Mouse (Mus musculus) embryonic fibroblast, embryonic 13.5 days (primary cell): ENCODE measurements around the gene Lrp5.

ENCODE experiments used
- CTCF ChIP-seq: IDR thresholded peaks from 2 replicates; pipeline ENCODE4 v1.5.1; 2011; ENCODE audit warnings: mild to moderate bottlenecking, control low read depth, low read length, moderate library complexity, borderline replicate concordance; ENCODE audit not compliant: insufficient read depth
- POLR2A ChIP-seq: IDR thresholded peaks from 2 replicates; pipeline ENCODE4 v1.6.1; 2011; ENCODE audit warnings: low read depth, mild to moderate bottlenecking, control low read depth, low read length, moderate library complexity

- TF ChIP-seq CTCF (no peak), POLR2A (no peak)
Measured at GRCm38 (mm10) chr19:3674122-3674855, 12.1 kb downstream of the Lrp5 start.
